Mouse (Mus musculus): ENCODE data around the gene Vamp2. TPM values are rescaled to one million over a fixed set of nuclear protein-coding genes. Genes with fewer than 3 reads are reported as not detected.
"Not testable (repeated sequence)": the region's sequence is repeated elsewhere in the genome, so short reads cannot be mapped to it uniquely, and the experiment has no call there.

Vamp2 gene
- total RNA-seq, 2 experiments from 2014 or later = 1,099 to 1,151 TPM

GRCm38 (mm10) chr11:69078041-69078440 is 10.2 kb upstream of the Vamp2 start:
- no peak for DNase-seq (ENCODE audit: low spot score in 2 of 2)
- intact Hi-C loops (cut with DNase I) = no loop called here

DNA sequence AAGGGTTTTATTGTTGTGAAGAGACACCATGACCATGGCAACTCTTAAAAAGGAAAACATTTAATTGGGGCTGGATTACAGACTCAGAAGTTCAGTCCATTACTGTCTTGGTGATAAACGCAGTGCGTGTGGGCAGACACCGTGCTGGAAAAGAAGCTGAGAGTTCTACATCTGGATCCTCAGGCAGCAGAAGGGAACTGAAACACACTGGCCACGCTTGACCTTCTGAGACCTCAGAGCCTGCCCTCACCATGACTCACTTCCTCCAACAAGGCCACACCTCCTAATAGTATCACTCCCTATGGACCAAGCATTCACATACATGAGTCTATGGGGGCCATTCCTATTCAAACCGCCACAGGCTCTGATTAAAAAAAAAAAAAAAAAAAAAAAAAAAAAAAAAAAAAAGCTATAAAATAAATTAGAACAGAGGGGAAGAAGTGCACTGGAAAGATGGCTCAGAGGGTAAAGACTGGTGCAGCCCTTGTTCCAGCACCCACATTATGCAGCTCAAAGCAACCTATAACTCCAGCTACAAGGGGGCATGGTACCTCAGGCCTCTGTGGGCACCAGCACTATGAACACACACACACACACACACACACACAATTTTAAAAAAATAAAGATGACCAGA is 9.4 kb upstream of the Vamp2 start:
- no peak for DNase-seq (ENCODE audit: low spot score in 2 of 2)
- intact Hi-C loops (cut with DNase I) = no loop called here

DNA sequence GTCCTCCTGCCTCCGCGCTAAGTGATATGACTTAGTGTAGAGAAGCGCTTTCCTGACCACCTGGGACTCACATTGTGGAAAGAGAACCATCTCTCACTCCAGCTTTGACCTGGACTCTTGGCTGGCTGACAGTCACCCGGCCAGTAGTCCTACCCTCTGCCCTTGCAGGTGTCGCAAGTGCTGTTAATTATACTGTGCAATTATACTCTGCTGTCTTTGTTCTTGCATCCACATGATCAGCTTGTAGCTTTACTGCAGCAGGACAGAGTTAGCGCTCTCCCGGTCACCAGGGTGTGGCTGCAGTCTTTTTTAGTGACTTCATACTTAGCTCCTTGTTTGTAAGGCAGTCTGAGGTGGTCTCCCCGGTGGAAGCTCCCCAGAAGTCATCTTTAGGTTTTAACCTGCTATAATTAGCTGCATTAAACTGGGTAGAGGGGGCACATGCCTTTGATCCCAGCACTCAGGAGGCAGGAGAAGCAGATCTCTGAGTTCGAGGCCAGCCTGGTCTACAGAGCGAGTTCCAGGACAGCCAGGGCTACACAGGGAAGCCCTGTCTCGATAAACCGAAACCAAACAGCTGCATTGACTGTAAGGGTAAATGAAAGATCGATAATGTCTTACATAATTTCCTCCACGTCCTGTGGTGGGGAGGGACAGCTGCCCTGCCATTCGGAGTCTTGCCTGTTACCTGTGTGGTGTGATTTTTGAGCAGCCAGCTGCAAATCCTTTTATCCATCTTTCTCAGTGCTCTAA is 8.0 kb upstream of the Vamp2 start:
- intact Hi-C loops (cut with DNase I) = no loop called here
- no peak for DNase-seq (ENCODE audit: low spot score in 2 of 2)

GRCm38 (mm10) chr11:69080855-69081222 is 7.5 kb upstream of the Vamp2 start:
- intact Hi-C loops (cut with DNase I) = no loop called here
- DNase-seq (ENCODE audit: low spot score in 2 of 2) = no peak

DNA sequence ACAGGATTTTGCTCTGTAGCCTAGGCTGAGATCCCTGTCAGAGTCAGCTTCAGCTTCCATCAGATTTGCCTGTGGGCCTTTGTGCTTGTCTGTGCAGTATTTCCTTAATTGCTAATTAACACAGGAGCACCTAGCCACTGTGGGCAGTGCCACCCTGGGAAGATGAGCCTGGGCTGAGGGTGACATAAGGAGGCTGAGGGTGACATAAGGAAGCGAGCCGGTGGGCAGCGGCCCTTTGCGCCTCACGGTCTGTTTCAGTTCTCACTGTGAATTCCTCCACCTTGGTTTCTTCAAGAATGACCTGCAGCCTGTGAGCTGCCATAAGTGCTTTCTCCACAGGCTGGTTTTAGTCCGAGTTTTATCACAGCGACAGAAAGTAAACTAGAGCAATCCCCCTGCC is 6.7 kb upstream of the Vamp2 start:
- intact Hi-C loops (cut with DNase I) = no loop called here
- no peak for DNase-seq (ENCODE audit: low spot score in 2 of 2)

DNA sequence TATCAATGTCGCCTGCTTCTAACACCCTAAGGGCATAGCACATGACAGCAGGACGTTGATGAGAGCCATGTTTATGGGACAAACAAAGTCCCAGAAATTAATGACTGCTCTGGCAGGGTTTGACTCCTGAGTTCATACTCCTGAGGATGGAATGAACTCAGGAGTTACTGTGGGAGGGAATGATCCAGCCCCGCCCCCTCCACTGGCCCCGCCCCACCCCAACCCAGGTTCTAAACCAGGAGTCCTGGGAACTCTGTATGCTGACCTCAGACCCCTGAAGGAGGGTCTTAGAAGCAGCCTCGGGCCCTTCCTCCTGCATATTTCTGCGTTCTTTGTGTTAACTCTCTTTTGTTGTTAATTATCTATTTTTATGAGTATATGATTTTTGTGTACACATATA is 2.7 kb upstream of the Vamp2 start:
- no peak for DNase-seq (ENCODE audit: low spot score in 2 of 2)
- intact Hi-C loops (cut with DNase I) = loop anchor here (1.0 to 5.0 kb wide), 2 partner anchors 11 to 37 kb away; partner anchors contain the start of genes 9130213A22Rik and Hes7

GRCm38 (mm10) chr11:69086390-69086789 is 1.9 kb upstream of the Vamp2 start:
- peak in 1 of 2 experiments; percentile 90 for DNase-seq (ENCODE audit: low spot score in 2 of 2)
- intact Hi-C loops (cut with DNase I) = loop anchor here (1.0 to 5.0 kb wide), 2 partner anchors 12 to 36 kb away; partner anchors contain the start of genes 9130213A22Rik and Hes7

DNA sequence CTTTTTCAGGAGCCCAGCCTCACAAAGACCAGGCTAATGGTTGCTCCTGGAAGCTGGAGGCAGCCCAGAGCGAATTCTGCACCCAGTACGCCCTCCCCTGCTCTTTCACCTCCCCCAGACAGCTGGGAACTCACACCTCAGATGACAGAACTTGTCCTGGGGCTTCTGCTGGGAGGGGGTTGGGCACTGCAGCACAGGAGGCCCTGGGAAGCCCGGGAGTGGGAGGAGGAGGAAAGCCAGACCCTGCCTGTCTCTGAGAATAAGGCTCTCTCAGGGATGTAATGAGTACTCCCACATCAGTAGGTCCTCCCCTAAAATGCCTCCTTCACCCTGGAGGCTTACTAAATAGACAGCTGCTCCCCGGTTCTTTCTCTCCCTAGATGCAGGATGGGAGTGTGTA is 1.2 kb upstream of the Vamp2 start:
- peak in 1 of 2 experiments; percentile 82 for DNase-seq (ENCODE audit: low spot score in 2 of 2)
- intact Hi-C loops (cut with DNase I) = loop anchor here (5.0 kb wide), 1 partner anchor 35 kb away; the partner anchor contains the start of genes 9130213A22Rik and Hes7

GRCm38 (mm10) chr11:69087597-69087996 is 693 bp upstream of the Vamp2 start:
- DNase-seq (ENCODE audit: low spot score in 2 of 2) = peak in 1 of 2 experiments; percentile 3
- intact Hi-C loops (cut with DNase I) = loop anchor here (5.0 kb wide), 1 partner anchor 35 kb away; the partner anchor contains the start of genes 9130213A22Rik and Hes7

DNA sequence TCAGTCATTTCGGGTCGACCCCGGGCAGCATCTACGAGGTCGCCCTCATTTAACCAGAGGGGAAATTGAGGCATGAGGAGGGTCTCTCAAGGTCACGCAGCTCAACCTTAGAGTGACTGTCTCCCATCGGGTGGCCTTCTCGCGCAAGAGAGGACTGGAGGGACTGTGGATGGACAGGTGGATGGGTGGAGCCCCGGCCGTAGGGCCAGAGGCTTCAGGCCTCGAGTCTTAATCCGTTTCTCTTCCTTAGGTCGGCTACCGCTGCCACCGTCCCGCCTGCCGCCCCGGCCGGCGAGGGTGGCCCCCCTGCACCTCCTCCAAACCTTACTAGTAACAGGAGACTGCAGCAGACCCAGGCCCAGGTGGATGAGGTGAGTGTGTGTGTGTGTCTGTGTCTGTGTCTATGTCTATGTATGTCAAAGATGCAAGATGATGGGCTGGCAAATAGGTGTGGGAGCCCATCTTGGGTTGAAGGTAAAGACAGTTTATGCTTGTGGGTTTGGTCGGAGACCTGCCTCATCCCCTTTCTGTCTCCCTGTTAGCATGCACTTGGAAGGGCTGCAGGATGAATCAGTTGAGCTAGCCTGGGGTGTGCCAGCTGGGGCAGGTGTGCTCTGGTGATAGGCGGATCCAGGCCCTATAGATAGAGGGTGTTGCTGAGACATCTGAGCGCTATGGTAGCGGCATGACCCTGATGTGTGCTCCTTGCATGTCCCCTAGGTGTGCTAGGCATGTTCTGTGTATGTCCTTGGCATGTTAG is 746 bp downstream of the Vamp2 start:
- intact Hi-C loops (cut with DNase I) = loop anchor here (5.0 kb wide), 1 partner anchor 33 kb away; the partner anchor contains the start of genes 9130213A22Rik and Hes7
- DNase-seq (ENCODE audit: low spot score in 2 of 2) = no peak

GRCm38 (mm10) chr11:69089616-69090290 is 1.5 kb downstream of the Vamp2 start:
- no peak for DNase-seq (ENCODE audit: low spot score in 2 of 2)
- intact Hi-C loops (cut with DNase I) = loop anchor here (5.0 kb wide), 1 partner anchor 33 kb away; the partner anchor contains the start of genes 9130213A22Rik and Hes7

DNA sequence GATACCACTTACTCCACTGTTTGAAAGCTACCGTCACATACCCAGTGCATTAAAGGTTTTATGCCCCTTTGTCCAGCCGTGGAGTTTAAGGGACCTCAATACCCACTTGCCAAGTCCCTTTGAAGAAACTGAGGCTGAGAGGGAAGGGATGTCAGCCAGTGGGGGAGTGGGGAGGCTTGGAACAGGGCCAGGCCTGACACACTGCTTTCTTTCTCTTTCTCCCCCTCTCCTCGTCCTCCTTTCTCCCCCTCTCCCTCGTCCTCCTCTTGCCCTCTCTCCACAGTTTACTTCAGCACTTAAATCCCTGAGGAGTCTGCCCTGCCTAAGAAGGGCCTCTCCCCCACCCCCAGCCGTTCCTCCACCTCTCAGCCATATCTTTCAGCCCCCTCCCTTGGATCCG is 2.1 kb downstream of the Vamp2 start:
- intact Hi-C loops (cut with DNase I) = no loop called here
- DNase-seq (ENCODE audit: low spot score in 2 of 2) = no peak

DNA sequence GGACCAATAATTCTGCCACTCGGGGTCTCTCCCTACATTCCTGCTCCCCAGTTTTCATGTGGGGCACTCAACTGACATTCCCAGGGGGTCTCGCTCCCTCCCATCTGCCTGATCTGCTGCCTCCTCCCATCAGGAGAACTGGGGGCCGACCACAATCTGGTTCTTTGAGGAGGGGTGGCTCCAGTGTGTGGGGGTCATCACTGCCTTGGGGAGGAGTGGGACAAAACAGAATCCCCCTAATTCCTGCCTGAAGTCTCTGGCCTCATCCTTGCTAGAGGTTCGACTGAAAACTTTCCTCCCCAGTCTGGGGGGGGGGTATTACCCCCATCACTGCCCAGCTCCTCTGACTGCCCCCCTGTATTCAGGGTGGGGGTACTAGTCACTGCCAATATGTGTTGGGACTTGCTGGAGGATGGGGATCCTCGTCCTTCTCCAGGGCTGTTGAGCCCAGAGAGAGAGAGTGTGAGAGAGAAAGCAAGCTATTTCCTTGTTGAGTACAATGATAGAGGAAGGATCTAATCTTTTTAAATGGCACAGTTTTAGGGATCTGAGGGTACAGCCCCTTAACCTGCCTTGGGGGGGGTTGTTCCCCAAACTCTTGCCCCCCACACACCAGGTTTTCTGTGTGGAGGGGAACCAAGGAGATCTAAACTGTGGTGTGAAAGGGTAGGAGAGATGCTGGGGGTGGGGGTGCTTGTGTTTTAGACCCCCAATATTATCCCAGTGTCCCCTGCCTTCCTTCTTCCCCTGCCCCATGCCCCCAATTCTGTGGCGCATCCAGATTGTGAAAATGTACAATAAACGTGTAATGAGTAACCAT is 3.5 kb downstream of the Vamp2 start:
- DNase-seq (ENCODE audit: low spot score in 2 of 2) = no peak
- intact Hi-C loops (cut with DNase I) = no loop called here

GRCm38 (mm10) chr11:69092386-69092751 is 4.1 kb downstream of the Vamp2 start:
- intact Hi-C loops (cut with DNase I) = no loop called here
- peak; percentile 81 for DNase-seq (ENCODE audit: low spot score in 2 of 2)

DNA sequence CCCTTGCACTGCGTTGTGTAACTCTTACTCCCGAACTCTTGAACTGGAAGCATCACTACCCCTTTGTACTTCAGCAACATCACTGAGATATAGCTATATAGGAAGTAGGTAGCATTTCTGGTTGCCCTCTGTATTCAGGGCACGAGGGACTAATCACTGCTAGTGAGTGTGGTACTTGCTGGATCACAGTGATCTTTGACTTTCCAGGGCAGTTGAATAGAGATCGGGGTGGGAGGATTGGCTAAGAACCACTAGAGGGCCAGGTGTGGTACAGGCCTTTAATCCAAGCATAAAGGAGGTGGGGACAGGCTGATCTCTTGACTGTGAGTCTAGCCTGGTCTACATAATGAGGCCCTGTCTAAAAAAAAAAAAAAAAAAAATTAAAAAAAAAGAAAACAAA is 4.6 kb downstream of the Vamp2 start:
- intact Hi-C loops (cut with DNase I) = no loop called here
- DNase-seq (ENCODE audit: low spot score in 2 of 2) = no peak

GRCm38 (mm10) chr11:69093856-69094255 is 5.6 kb downstream of the Vamp2 start:
- intact Hi-C loops (cut with DNase I) = loop anchor here (2.0 kb wide), 1 partner anchor 27 kb away; no protein-coding TSS in a partner anchor
- DNase-seq (ENCODE audit: low spot score in 2 of 2) = not testable (repeated sequence)

DNA sequence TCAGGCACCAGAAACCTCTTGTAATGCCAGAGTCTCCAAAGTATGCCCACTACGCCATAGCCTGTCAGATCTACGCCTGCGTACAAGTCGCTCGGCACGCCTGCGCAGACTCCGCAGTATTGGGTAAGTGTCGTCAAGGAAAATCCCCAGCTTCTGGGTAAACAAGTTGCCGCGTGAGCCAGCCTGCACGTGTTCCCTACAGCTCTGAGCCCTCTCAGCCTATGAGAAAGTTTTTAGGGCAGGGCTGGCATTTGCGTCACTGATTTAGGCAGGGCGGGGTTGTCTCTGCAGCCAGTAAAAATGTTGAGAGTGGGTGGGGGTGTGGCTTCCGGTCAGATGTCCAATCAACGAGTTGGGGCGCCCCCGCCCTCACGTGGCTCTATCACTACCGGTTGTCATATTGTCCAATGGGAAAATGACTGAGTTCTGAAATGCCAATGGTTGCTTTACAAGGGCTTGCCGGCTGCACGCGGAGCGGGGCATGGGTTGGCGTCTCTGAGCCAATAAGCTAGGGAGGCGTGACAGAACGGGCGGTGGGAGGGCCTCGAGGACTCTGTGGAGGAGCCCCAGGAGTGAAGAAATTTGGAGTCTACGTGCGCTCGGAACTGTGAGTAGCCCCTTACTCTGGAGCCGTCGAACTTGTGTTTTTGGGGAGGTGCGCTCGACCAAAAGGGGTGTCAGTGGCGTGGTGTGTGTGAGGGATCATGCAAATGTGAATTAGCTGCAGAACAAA is 6.6 kb downstream of the Vamp2 start, which contains the start of gene Per1:
Per1 (plus strand) TSS at position 521 of the 733 bp plus-strand sequence.
- intact Hi-C loops (cut with DNase I) = loop anchor here (2.0 to 5.0 kb wide), 3 partner anchors 28 to 322 kb away; partner anchors contain the start of gene Chd3

More for the DNA sequence above, 6.6 kb downstream of the Vamp2 start, which contains the start of gene Per1:
- DNase-seq (ENCODE audit: low spot score in 2 of 2) = peak; percentile 100
